Mouse (Mus musculus) limb, embryonic 12.5 days (tissue): ENCODE measurements around the gene Igfbp6. TPM values are rescaled to one million over a fixed set of nuclear protein-coding genes. Genes with fewer than 3 reads are reported as not detected.

ENCODE experiments used
- ATAC-seq: fragments of 200-750 bp; cut with Nextera tagmentation; 2 replicates; pipeline ENCODE4 v1.8.0; 2017; ENCODE audit warnings: low read depth, moderate TSS enrichment; ENCODE audit not compliant: insufficient number of reproducible peaks, insufficient read depth, low FRiP score, low TSS enrichment
- H3K27ac ChIP-seq: fragments of 300-500 bp; sonication (generic); 2 replicates; pipeline ENCODE4 v1.5.1; 2016; ENCODE audit warnings: mild to moderate bottlenecking, moderate library complexity
- H3K27me3 ChIP-seq: fragments of 300-500 bp; sonication (generic); 2 replicates; pipeline ENCODE4 v1.6.1; 2016; ENCODE audit warnings: mild to moderate bottlenecking, moderate library complexity
- H3K36me3 ChIP-seq: fragments of 300-500 bp; sonication (generic); 2 replicates; pipeline ENCODE4 v1.6.1; 2016; ENCODE audit warnings: mild to moderate bottlenecking, moderate library complexity
- H3K4me1 ChIP-seq: fragments of 300-500 bp; sonication (generic); replicated peaks from 2 replicates; pipeline ENCODE4 v1.6.1; 2016
- H3K4me2 ChIP-seq: fragments of 300-500 bp; sonication (generic); 2 replicates; pipeline ENCODE4 v1.6.1; 2016; ENCODE audit warnings: mild to moderate bottlenecking, moderate library complexity
- H3K4me3 ChIP-seq: fragments of 300-500 bp; sonication (generic); replicated peaks from 2 replicates; pipeline ENCODE4 v1.5.1; 2016; ENCODE audit warnings: mild to moderate bottlenecking
- H3K9ac ChIP-seq: fragments of 300-500 bp; sonication (generic); replicated peaks from 2 replicates; pipeline ENCODE4 v1.6.1; 2016; ENCODE audit warnings: mild to moderate bottlenecking, moderate library complexity
- H3K9me3 ChIP-seq: fragments of 300-500 bp; sonication (generic); 2 replicates; pipeline ENCODE4 v1.6.1; 2016; ENCODE audit warnings: mild to moderate bottlenecking, moderate library complexity
- WGBS: fragments of 180-500 bp; shearing (Covaris S2); methylation state at CpG from one replicate; pipeline ENCODE4 v1.1.7; 2016; 5-methylcytosine and 5-hydroxymethylcytosine counted together
- polyA plus RNA-seq: library from polyadenylated mRNA; unstranded; fragments of >200 nt; fragmentation: Nextera tagmentation; extraction: Ambion mirVana; gene quantifications from 2 replicates; pipeline ENCODE4 v1.2.1, GENCODE M21; 2016

Gene Igfbp6
- polyA plus RNA-seq, 1 experiment from 2014 or later, result 1.2 TPM

DNA sequence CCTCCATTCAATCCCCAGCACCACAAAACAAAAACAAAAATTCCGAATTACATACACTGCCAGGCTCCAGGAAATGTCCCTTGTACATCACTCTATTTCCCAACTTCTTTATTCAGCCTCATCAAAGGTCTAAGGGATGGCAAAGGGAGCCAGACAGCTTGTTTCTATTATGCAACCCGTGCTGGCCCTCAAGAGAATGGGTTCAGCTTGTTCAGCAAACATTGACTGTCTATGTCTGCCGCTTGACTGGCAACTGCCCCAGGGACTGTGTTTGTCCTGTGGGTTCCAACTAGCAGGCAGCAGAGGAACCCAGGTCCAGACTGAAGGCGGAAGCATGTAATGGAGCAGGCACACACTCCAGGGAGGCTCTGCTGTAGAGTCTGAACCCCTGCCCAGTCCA lies 54.7 kb downstream of the Igfbp6 start:
- Histone ChIP-seq H3K4me3 (no peak overlapping the region), H3K27me3 (no peaks in the 10 kb centered on the region), H3K4me2 (no peak overlapping the region), H3K9me3 (no peaks in the 10 kb centered on the region), H3K27ac (no peak overlapping the region), H3K4me1 (peaks cover 6% of the 10 kb centered on the region), H3K36me3 (peaks cover 18% of the 10 kb centered on the region; the same call in 1 of the 2 replicates), H3K9ac (no peak overlapping the region)
- ATAC-seq, result no peak
- WGBS, result 85% methylated on average over 4 of the region's 4 CpGs

Other genes starting within 250 kb of the Igfbp6 start
- gene Krt4, start 219.6 kb upstream of the Igfbp6 start, polyA plus RNA-seq, result 0.13 TPM in 1 of 2 replicates, not detected in the other
- 0.17 TPM in 1 of 2 replicates, not detected in the other for gene Krt79, start 204.0 kb upstream of the Igfbp6 start, polyA plus RNA-seq
- not detected in 2 replicates for gene Krt78, start 190.1 kb upstream of the Igfbp6 start, polyA plus RNA-seq
- 10.3 and 11.3 TPM in 2 replicates for gene Krt8, start 139.9 kb upstream of the Igfbp6 start, polyA plus RNA-seq
- gene Krt18, start 116.2 kb upstream of the Igfbp6 start, polyA plus RNA-seq, result 21.2 and 21.5 TPM in 2 replicates
- gene Eif4b, start 70.6 kb upstream of the Igfbp6 start, polyA plus RNA-seq, result 121 and 124 TPM in 2 replicates
- 16.6 and 22.6 TPM in 2 replicates for gene Tns2, start 43.9 kb upstream of the Igfbp6 start, polyA plus RNA-seq
- gene Spryd3, start 8.1 kb upstream of the Igfbp6 start, polyA plus RNA-seq, result 12.9 and 16.8 TPM in 2 replicates
- gene Soat2, start 6.2 kb downstream of the Igfbp6 start, polyA plus RNA-seq, result 0.15 TPM in 1 of 2 replicates, not detected in the other
- 108 and 115 TPM in 2 replicates for gene Zfp740, start 58.9 kb downstream of the Igfbp6 start, polyA plus RNA-seq
- 70.6 and 72.9 TPM in 2 replicates for gene Csad, start 60.4 kb downstream of the Igfbp6 start, polyA plus RNA-seq
- gene Itgb7, start 87.6 kb downstream of the Igfbp6 start, polyA plus RNA-seq, result 2.9 and 3.3 TPM in 2 replicates
- 137 TPM in 2 replicates for gene Rarg, start 113.2 kb downstream of the Igfbp6 start, polyA plus RNA-seq
- 1.3 and 1.4 TPM in 2 replicates for gene Gm9918, start 126.2 kb downstream of the Igfbp6 start, polyA plus RNA-seq
- 56.1 and 58.8 TPM in 2 replicates for gene Mfsd5, start 135.1 kb downstream of the Igfbp6 start, polyA plus RNA-seq
- 42.7 and 49.3 TPM in 2 replicates for gene Espl1, start 151.9 kb downstream of the Igfbp6 start, polyA plus RNA-seq
- gene Pfdn5, start 181.8 kb downstream of the Igfbp6 start, polyA plus RNA-seq, result 431 and 445 TPM in 2 replicates
- 117 and 120 TPM in 2 replicates for gene Myg1, start 187.3 kb downstream of the Igfbp6 start, polyA plus RNA-seq
- gene Aaas, start 206.4 kb downstream of the Igfbp6 start, polyA plus RNA-seq, result 95.6 and 99.6 TPM in 2 replicates
- gene Sp7, start 222.8 kb downstream of the Igfbp6 start, polyA plus RNA-seq, result 3.1 and 4.3 TPM in 2 replicates